Mouse (Mus musculus) spleen, adult 2 months (tissue): ENCODE results near the gene Sox13. TPM values are rescaled to one million over a fixed set of nuclear protein-coding genes. Genes with fewer than 3 reads are reported as not detected.

Experiments
- DNase-seq, 2 experiments: peaks; one replicate each; pipeline versions ENCODE4 v3.0.0 to v3.0.0-alpha.2; 2012 to 2021; ENCODE audit warnings: low spot score in 2 of 2, low read depth in 1 of 2
- H3K27ac ChIP-seq: fragments of 200-500 bp; 2 replicates; pipeline ENCODE4 v1.5.1; 2012; ENCODE audit warnings: low read length, inconsistent platforms; ENCODE audit not compliant: insufficient read depth
- H3K27me3 ChIP-seq: fragments of 200-500 bp; 2 replicates; pipeline ENCODE4 v1.6.1; 2012; ENCODE audit warnings: mild to moderate bottlenecking, moderate library complexity, low read length, inconsistent platforms; ENCODE audit not compliant: control insufficient read depth, insufficient read depth
- H3K36me3 ChIP-seq: fragments of 200-500 bp; 2 replicates; pipeline ENCODE4 v1.6.1; 2012; ENCODE audit warnings: mild to moderate bottlenecking, low read length, inconsistent platforms; ENCODE audit not compliant: control insufficient read depth, insufficient read depth
- H3K4me1 ChIP-seq: fragments of 200-500 bp; 2 replicates; pipeline ENCODE4 v1.6.1; 2011; ENCODE audit warnings: inconsistent platforms; ENCODE audit not compliant: control insufficient read depth, insufficient read depth, insufficient read length
- H3K4me3 ChIP-seq: fragments of 200-500 bp; 2 replicates; pipeline ENCODE4 v1.5.1; 2011; ENCODE audit warnings: mild to moderate bottlenecking, inconsistent platforms; ENCODE audit not compliant: insufficient read depth, insufficient read length; ENCODE audit errors: extremely low read depth
- CTCF ChIP-seq: fragments of 200-500 bp; IDR thresholded peaks from 2 replicates; pipeline ENCODE4 v1.5.1; 2011; ENCODE audit warnings: mild to moderate bottlenecking, inconsistent platforms; ENCODE audit not compliant: insufficient read depth, insufficient read length, insufficient replicate concordance; ENCODE audit errors: extremely low read depth
- POLR2A ChIP-seq: fragments of 200-500 bp; IDR thresholded peaks from 2 replicates; pipeline ENCODE4 v1.6.1; 2011; ENCODE audit warnings: low read depth, low read length, inconsistent platforms
- WGBS: fragments of 180-500 bp; shearing (Covaris S2); methylation state at CpG from one replicate; pipeline ENCODE4 v1.1.7; 2018; 5-methylcytosine and 5-hydroxymethylcytosine counted together
- polyA plus RNA-seq: library from polyadenylated mRNA; depleted of rRNA; stranded (reverse); fragments of >200 nt; gene quantifications from 2 replicates; pipeline ENCODE4 v1.2.3, GENCODE M21; 2012

Sox13 gene
- polyA plus RNA-seq, 1 experiment, result 13.6 TPM

GRCm38 (mm10) chr1:133404005-133404404, 20.2 kb downstream of the Sox13 start:
- H3K27ac ChIP-seq, result no peak overlapping the region
- WGBS, result 85% methylated on average over 4 of the region's 4 CpGs
- H3K27me3 ChIP-seq, result no peaks in the 10 kb centered on the region
- H3K36me3 ChIP-seq, result no peaks in the 10 kb centered on the region
- DNase-seq, result no peak
- no peak for TF ChIP-seq CTCF
- TF ChIP-seq POLR2A, result no peak
- H3K4me3 ChIP-seq, result no peak overlapping the region
- H3K4me1 ChIP-seq, result no peaks in the 10 kb centered on the region; the same call in 1 of the 2 replicates

DNA sequence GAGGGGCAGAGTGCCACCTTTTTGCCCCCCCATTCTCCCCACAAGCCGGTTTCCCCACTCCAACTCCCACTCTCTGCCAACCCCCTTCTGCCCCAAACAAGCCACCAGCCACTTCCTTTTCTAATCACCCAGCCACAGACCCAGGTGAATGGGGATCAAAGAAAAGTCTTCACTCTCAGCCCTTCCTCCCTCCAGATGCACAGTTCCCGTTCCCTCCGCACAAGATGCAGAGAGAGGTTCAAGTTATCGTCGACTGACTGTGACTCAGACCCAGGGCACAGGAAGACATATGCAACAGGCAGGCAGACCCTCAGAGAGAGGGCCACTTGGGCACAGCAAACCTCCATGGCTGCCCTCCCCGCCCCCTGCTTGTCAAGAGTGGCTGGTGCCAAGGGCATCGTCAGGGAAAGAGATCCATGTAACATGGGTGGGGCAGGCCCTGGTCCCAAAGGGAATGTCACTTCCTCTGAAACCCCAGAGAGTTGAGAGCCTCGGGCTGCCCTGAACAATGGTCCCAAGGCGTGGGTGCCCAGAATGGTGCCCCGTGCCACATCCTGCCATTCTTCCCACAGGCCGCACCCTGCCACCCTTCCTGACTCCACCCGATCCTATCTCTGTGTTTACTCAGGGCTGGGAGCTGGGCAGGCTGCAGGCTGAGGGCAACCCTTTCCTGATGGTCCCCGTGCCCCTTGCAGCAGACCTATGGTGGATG, 24.0 kb downstream of the Sox13 start:
- no peaks in the 10 kb centered on the region for H3K27me3 ChIP-seq
- H3K36me3 ChIP-seq, result no peaks in the 10 kb centered on the region
- no peak for DNase-seq
- no peak overlapping the region for H3K27ac ChIP-seq
- TF ChIP-seq POLR2A (no peak), CTCF (no peak)
- H3K4me1 ChIP-seq, result no peaks in the 10 kb centered on the region; the same call in 1 of the 2 replicates
- H3K4me3 ChIP-seq, result no peak overlapping the region
- 31% methylated on average over 13 of the region's 13 CpGs for WGBS

DNA sequence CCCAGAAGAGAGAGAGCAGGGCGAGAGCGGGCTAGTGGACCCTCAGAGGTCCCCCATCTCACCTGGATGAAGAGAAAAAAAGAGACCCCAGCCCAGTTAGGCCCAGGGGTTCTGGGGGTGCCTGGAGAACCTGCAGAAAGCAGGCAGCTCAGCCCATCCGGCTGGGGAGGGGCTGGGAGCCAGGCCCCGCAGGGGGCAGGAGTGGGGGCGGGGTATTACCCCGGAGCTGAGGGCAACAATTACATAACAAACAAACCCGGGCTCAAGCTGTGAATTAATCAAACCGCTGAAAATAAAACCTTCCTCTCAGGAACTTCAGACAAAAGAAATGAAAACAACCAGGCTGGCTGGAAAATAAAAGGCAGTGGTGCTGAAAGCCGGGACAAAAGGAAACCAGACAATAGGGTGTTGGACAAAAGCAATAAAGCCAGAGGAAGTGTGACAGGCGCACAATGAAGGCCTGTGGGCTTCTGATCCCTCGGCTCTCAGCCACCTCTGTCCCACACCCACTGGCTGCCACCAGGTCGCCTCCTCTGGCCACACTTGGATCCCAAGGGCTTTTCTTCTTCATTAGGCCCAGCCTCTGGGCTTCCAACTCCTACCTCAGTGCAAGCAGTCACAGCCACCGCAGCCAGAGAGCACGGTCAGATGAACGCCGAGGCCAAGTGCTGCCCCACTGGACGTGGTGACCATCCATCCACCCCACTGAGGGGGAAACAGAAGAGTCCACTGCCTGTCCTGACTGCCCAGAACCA, 26.5 kb downstream of the Sox13 start:
- WGBS, result 54% methylated on average over 17 of the region's 17 CpGs

DNA sequence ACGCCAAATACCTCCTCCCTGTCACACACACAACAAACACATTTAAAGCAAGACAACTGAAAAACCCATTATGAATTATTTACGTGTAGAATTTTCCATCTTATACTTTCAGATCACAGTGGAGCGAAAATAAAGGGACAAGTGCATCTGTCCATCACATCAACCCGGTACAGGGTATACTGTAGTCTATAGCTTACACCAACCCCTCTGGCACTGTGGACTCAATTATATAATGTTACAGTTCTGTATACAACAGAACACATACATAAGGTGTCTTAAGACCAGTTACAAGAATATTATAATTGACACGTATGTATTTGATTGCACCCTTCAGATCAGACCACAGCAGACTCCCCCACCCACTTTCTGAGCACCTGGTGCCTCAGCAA, 27.1 kb downstream of the Sox13 start:
- no peak overlapping the region for H3K4me3 ChIP-seq
- DNase-seq, result no peak
- H3K36me3 ChIP-seq, result no peaks in the 10 kb centered on the region
- H3K4me1 ChIP-seq, result no peaks in the 10 kb centered on the region; the same call in 1 of the 2 replicates
- no peaks in the 10 kb centered on the region for H3K27me3 ChIP-seq
- TF ChIP-seq CTCF, result no peak
- no peak for TF ChIP-seq POLR2A
- 86% methylated on average over 5 of the region's 5 CpGs for WGBS
- H3K27ac ChIP-seq, result no peak overlapping the region

More for the DNA sequence above, 26.5 kb downstream of the Sox13 start:
- no peaks in the 10 kb centered on the region for H3K27me3 ChIP-seq
- H3K4me1 ChIP-seq, result no peaks in the 10 kb centered on the region; the same call in 1 of the 2 replicates
- H3K27ac ChIP-seq, result peak overlapping the region; percentile 12; the same call in 1 of the 2 replicates
- no peaks in the 10 kb centered on the region for H3K36me3 ChIP-seq
- H3K4me3 ChIP-seq, result no peak overlapping the region
- TF ChIP-seq CTCF (no peak), POLR2A (no peak)
- no peak for DNase-seq

GRCm38 (mm10) chr1:133396693-133397092, 27.5 kb downstream of the Sox13 start:
- H3K36me3 ChIP-seq, result no peaks in the 10 kb centered on the region
- H3K4me3 ChIP-seq, result no peak overlapping the region
- TF ChIP-seq CTCF, result no peak
- no peak overlapping the region for H3K27ac ChIP-seq
- no peaks in the 10 kb centered on the region for H3K27me3 ChIP-seq
- WGBS, result 87% methylated on average over 5 of the region's 5 CpGs
- no peak for DNase-seq
- H3K4me1 ChIP-seq, result no peaks in the 10 kb centered on the region; the same call in 1 of the 2 replicates

DNA sequence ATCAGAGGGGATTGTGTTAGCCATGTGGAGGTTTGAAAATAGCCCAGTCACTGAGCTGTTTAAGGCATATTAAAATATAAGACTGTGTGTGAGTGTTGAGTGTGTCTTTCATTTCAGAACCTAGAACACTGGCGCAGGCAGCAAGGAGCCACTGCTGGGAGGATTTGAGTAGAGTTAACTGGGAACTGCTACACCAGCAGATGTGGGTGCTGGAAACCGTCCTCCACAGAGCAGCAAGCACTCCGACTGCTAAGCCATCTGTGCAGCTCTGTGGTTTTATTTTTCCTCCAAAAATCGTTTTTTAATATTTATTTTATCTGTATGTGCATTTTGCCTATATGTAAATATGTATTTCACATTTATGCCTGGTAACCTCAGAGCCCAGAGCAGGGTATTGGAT, 29.5 kb downstream of the Sox13 start:
- Histone ChIP-seq H3K36me3 (no peaks in the 10 kb centered on the region), H3K4me1 (no peaks in the 10 kb centered on the region), H3K4me3 (no peak overlapping the region), H3K27me3 (no peaks in the 10 kb centered on the region), H3K27ac (no peak overlapping the region)
- WGBS, result 72% methylated on average over 4 of the region's 4 CpGs
- TF ChIP-seq CTCF (no peak), POLR2A (no peak)
- DNase-seq, result no peak
